Mouse (Mus musculus): ENCODE data around the gene Htr2c.

Htr2c gene

GRCm38 (mm10) chrX:146962258-146962913 is at the start of gene Htr2c:
Gene Htr2c (plus strand): TSS chrX:146962513.
- no peak for DNase-seq (ENCODE audit: low spot score in 2 of 2)

GRCm38 (mm10) chrX:146928251-146928650 is 34.1 kb upstream of the Htr2c start:
- DNase-seq (ENCODE audit: low spot score in 2 of 2): no peak

- DNase-seq (ENCODE audit: low spot score in 2 of 2): no peak
Observed at GRCm38 (mm10) chrX:146936332-146936731, 26.0 kb upstream of the Htr2c start.

- no peak for DNase-seq (ENCODE audit: low spot score in 2 of 2)
Observed at GRCm38 (mm10) chrX:146946216-146946886, 16.0 kb upstream of the Htr2c start.

GRCm38 (mm10) chrX:146946996-146947395 is 15.3 kb upstream of the Htr2c start:
- DNase-seq (ENCODE audit: low spot score in 2 of 2): no peak

GRCm38 (mm10) chrX:146958608-146959007 is 3.7 kb upstream of the Htr2c start:
- DNase-seq (ENCODE audit: low spot score in 2 of 2): no peak

GRCm38 (mm10) chrX:146959960-146960359 is 2.4 kb upstream of the Htr2c start:
- DNase-seq (ENCODE audit: low spot score in 2 of 2): no peak

GRCm38 (mm10) chrX:146962914-146963547 is 718 bp downstream of the Htr2c start:
- DNase-seq (ENCODE audit: low spot score in 2 of 2): no peak

- DNase-seq (ENCODE audit: low spot score in 2 of 2): no peak
Observed at GRCm38 (mm10) chrX:146979931-146980330, 17.6 kb downstream of the Htr2c start.

- no peak for DNase-seq (ENCODE audit: low spot score in 2 of 2)
Observed at GRCm38 (mm10) chrX:147055730-147056129, 93.4 kb downstream of the Htr2c start.

- DNase-seq (ENCODE audit: low spot score in 2 of 2): no peak
Observed at GRCm38 (mm10) chrX:147071622-147072021, 109.3 kb downstream of the Htr2c start.

- no peak for DNase-seq (ENCODE audit: low spot score in 2 of 2)
Observed at GRCm38 (mm10) chrX:147119155-147119554, 156.8 kb downstream of the Htr2c start.

GRCm38 (mm10) chrX:147215251-147215650 is 252.9 kb downstream of the Htr2c start:
- no peak for DNase-seq (ENCODE audit: low spot score in 2 of 2)

- no peak for DNase-seq (ENCODE audit: low spot score in 2 of 2)
Observed at GRCm38 (mm10) chrX:147217382-147218013, 255.2 kb downstream of the Htr2c start.

GRCm38 (mm10) chrX:147238806-147239542 is 276.7 kb downstream of the Htr2c start:
- no peak for DNase-seq (ENCODE audit: low spot score in 2 of 2)
